Mouse (Mus musculus): Measurements from ENCODE around the gene Adgrv1.

DNA sequence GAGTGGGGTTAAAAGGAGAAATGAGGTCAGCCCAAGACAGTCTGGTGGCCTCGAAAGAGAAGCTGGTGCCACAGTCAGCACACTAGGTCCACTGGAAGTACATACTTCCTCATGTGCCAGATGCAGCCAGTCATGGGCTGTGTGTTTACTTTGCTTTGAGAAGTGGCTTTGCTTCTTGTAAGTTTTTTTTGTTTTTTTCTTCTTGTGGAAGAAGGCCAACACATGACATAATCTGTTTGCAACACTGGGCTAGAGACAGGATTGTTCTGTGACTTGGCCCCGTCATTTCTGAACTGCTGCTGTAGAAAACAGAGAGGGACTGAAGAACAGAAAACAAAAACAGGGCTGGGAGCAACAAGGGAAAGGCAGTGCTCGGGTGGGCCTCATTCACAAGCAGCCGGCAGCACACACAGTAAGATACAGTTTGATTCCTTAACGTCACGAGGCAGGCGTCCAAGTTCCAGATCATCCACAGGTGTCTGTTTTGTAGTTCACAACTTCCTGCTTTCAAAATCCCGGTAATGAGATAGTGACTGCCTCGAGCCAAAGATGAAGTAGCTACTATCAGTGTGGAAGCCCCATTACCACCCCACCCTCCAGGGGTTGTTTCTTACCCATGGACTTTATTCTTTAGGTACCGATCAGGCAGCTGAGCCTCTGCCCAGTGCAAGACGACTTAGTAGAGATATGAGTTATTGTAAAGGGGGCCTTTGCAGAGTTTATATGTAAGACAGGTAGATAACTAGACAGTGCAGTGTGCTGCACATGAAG, 496.1 kb downstream of the Adgrv1 start:
- TF ChIP-seq CTCF (IDR thresholded peaks at IDR 0.05; ENCODE audit: low read depth, low read length) (no peak), POLR2A (IDR thresholded peaks at IDR 0.05; ENCODE audit: insufficient read depth, low read length) (no peak), EP300 (IDR thresholded peaks at IDR 0.05; ENCODE audit: insufficient read depth, low read depth, low read length) (no peak)

Data from ES-Bruce4 (cell line).